Mouse (Mus musculus): Measurements from ENCODE around the gene Gal3st1.

- TF ChIP-seq EP300 (IDR thresholded peaks at IDR 0.05; ENCODE audit: low read depth) (no peak), CTCF (IDR thresholded peaks at IDR 0.05; ENCODE audit: low read depth) (no peak)
Measured at GRCm38 (mm10) chr11:3983291-3983862, at the start of gene Gal3st1.
